ENCODE assay signal across 12 mouse cellular contexts in genomic region chr5:106824716-106825115, GRCm38 (mm10).
DNase-seq lines count a peak whose midpoint lies in the region; ATAC-seq and TF ChIP-seq lines count a peak whose summit lies in the region.
"Had no signal": no experiment of that assay in that cellular context is flagged by ENCODE, and none has a peak within 500 bp of the region (broad histone marks: within the 10 kb centered on the region; RNA-seq: fewer than 3 reads in every experiment).

No protein-coding gene starts in this region.

- 87% methylated on average over 5 of the region's 5 CpGs for WGBS in heart, embryonic 14.5 days
- WGBS in lung, embryonic 15.5 days = 79% methylated on average over 5 of the region's 5 CpGs
- 85% methylated on average over 5 of the region's 5 CpGs for WGBS in lung, adult 2 months
- 58% methylated on average over 5 of the region's 5 CpGs for WGBS in hindbrain, embryonic 15.5 days
- 81% methylated on average over 5 of the region's 5 CpGs for WGBS in stomach, embryonic 14.5 days

- no peak for TF ChIP-seq POLR2A in lung, adult 2 months (IDR thresholded peaks at IDR 0.05; ENCODE audit: borderline replicate concordance, extremely low read depth, low read depth, low read length)

- no peaks in the 10 kb centered on the region for H3K36me3 ChIP-seq in heart, embryonic 14.5 days (ENCODE audit: control insufficient read depth, insufficient read depth, low read length)
- no peaks in the 10 kb centered on the region for H3K36me3 ChIP-seq in lung, embryonic 15.5 days
- H3K36me3 ChIP-seq in hindbrain, embryonic 15.5 days = no peaks in the 10 kb centered on the region
- no peaks in the 10 kb centered on the region for H3K36me3 ChIP-seq in stomach, embryonic 14.5 days (ENCODE audit: control insufficient read depth, insufficient read depth, low read length)

- peaks cover 0 to 2% of the 10 kb centered on the region in 2 experiments; a peak in 1 of 4 replicates for H3K4me1 ChIP-seq in heart, embryonic 14.5 days (ENCODE audit: control insufficient read depth in 2 of 2, insufficient read depth in 2 of 2, low read length in 2 of 2)
- H3K4me1 ChIP-seq in lung, embryonic 15.5 days = 0 out of 2 replicates have a peak, but pooled peaks cover 3% of the 10 kb centered on the region
- H3K4me1 ChIP-seq in lung, adult 2 months (ENCODE audit: control insufficient read depth, insufficient read depth, low read length) = no peaks in the 10 kb centered on the region
- H3K4me1 ChIP-seq in hindbrain, embryonic 15.5 days (replicated peaks) = peaks cover 20% of the 10 kb centered on the region
- peaks cover 4% of the 10 kb centered on the region; the same call in 1 of the 2 replicates for H3K4me1 ChIP-seq in stomach, embryonic 14.5 days (ENCODE audit: control insufficient read depth, insufficient read depth, low read length)

- no peak overlapping the region for H3K9ac ChIP-seq in heart, embryonic 14.5 days (ENCODE audit: low read length)
- no peak overlapping the region for H3K9ac ChIP-seq in lung, embryonic 15.5 days
- H3K9ac ChIP-seq in hindbrain, embryonic 15.5 days = 0 out of 2 replicates have a peak overlapping the region, but pooled peaks have one; percentile 40
- H3K9ac ChIP-seq in stomach, embryonic 14.5 days (replicated peaks; ENCODE audit: low read depth, low read length) = no peak overlapping the region

- intact Hi-C loops in heart, postnatal 14 days (cut with DNase I) = no loop called here

- peak overlapping the region; percentile 74 for H3K4me2 ChIP-seq in heart, embryonic 14.5 days (ENCODE audit: low read length)
- peak overlapping the region; percentile 62; the same call in 1 of the 2 replicates for H3K4me2 ChIP-seq in lung, embryonic 15.5 days
- H3K4me2 ChIP-seq in hindbrain, embryonic 15.5 days = peak overlapping the region; percentile 68
- peak overlapping the region; percentile 53; the same call in 1 of the 2 replicates for H3K4me2 ChIP-seq in stomach, embryonic 14.5 days (replicated peaks; ENCODE audit: low read depth, low read length)

- H3K4me3 ChIP-seq in heart, embryonic 14.5 days (ENCODE audit: control insufficient read depth in 1 of 2, insufficient read depth in 1 of 2, low read depth in 1 of 2, low read length in 2 of 2) = peak overlapping the region in 1 of 2 experiments; percentile 38; a peak in 2 of 4 replicates
- peak overlapping the region; percentile 35; the same call in 1 of the 2 replicates for H3K4me3 ChIP-seq in lung, embryonic 15.5 days
- H3K4me3 ChIP-seq in lung, adult 2 months (replicated peaks; ENCODE audit: extremely low read depth, low read depth, low read length) = no peak overlapping the region
- peak overlapping the region; percentile 38 for H3K4me3 ChIP-seq in hindbrain, embryonic 15.5 days
- peak overlapping the region; percentile 29; the same call in 1 of the 2 replicates for H3K4me3 ChIP-seq in stomach, embryonic 14.5 days (ENCODE audit: low read depth, low read length)

- no peak for ATAC-seq in heart, embryonic 14.5 days (ENCODE audit: insufficient number of reproducible peaks, insufficient read depth, low FRiP score, low read depth)
- ATAC-seq in lung, embryonic 15.5 days (ENCODE audit: borderline replicate concordance, extremely low read depth, low FRiP score, low TSS enrichment) = no peak
- ATAC-seq in hindbrain, embryonic 15.5 days (ENCODE audit: low FRiP score, low read depth) = 0 out of 2 replicates have a peak, but pooled peaks have one; percentile 30
- no peak for ATAC-seq in stomach, embryonic 14.5 days (ENCODE audit: insufficient number of reproducible peaks, insufficient read depth, low FRiP score, low read depth)

- H3K9me3 ChIP-seq in heart, embryonic 14.5 days (ENCODE audit: control insufficient read depth, low read length) = no peaks in the 10 kb centered on the region
- no peaks in the 10 kb centered on the region for H3K9me3 ChIP-seq in lung, embryonic 15.5 days
- H3K9me3 ChIP-seq in hindbrain, embryonic 15.5 days = no peaks in the 10 kb centered on the region
- no peaks in the 10 kb centered on the region for H3K9me3 ChIP-seq in stomach, embryonic 14.5 days (ENCODE audit: control insufficient read depth, low read depth, low read length)

- no peaks in the 10 kb centered on the region for H3K27me3 ChIP-seq in heart, embryonic 14.5 days (ENCODE audit: control insufficient read depth, insufficient read depth, low read length)
- no peaks in the 10 kb centered on the region for H3K27me3 ChIP-seq in lung, embryonic 15.5 days
- H3K27me3 ChIP-seq in hindbrain, embryonic 15.5 days = no peaks in the 10 kb centered on the region
- H3K27me3 ChIP-seq in stomach, embryonic 14.5 days (ENCODE audit: control insufficient read depth, insufficient read depth, low read length) = no peaks in the 10 kb centered on the region

- H3K27ac ChIP-seq in heart, embryonic 14.5 days (replicated peaks in 1 of 2; ENCODE audit: control insufficient read depth in 1 of 2, insufficient read depth in 1 of 2, low read depth in 2 of 2, low read length in 2 of 2) = no peak overlapping the region
- no peak overlapping the region for H3K27ac ChIP-seq in lung, embryonic 15.5 days
- H3K27ac ChIP-seq in hindbrain, embryonic 15.5 days (replicated peaks) = peak overlapping the region; percentile 47; the same call in 1 of the 2 replicates
- no peak overlapping the region for H3K27ac ChIP-seq in stomach, embryonic 14.5 days (ENCODE audit: low read length)

- TF ChIP-seq CTCF in lung, adult 2 months (IDR thresholded peaks at IDR 0.05; ENCODE audit: insufficient read depth, low read length) = no peak

- DNase-seq in heart, postnatal 14 days = no peak
- no peak for DNase-seq in lung, adult 2 months
- no peak for DNase-seq in spleen, postnatal 10 days (ENCODE audit: low spot score in 2 of 2)
- no peak for DNase-seq in kidney, postnatal 25 days
- DNase-seq: cerebellum, adult 8-10 months; gastrocnemius, postnatal 25 days; kidney, adult 18-20 months; lung, postnatal 14 days had no signal
